Mouse (Mus musculus): ENCODE data around the gene Armh1. TPM values are rescaled to one million over a fixed set of nuclear protein-coding genes. Genes with fewer than 3 reads are reported as not detected.

The Armh1 gene
- polyA plus RNA-seq (2012; rRNA removed) = 0.08 TPM in 1 of 2 replicates, not detected in the other

DNA sequence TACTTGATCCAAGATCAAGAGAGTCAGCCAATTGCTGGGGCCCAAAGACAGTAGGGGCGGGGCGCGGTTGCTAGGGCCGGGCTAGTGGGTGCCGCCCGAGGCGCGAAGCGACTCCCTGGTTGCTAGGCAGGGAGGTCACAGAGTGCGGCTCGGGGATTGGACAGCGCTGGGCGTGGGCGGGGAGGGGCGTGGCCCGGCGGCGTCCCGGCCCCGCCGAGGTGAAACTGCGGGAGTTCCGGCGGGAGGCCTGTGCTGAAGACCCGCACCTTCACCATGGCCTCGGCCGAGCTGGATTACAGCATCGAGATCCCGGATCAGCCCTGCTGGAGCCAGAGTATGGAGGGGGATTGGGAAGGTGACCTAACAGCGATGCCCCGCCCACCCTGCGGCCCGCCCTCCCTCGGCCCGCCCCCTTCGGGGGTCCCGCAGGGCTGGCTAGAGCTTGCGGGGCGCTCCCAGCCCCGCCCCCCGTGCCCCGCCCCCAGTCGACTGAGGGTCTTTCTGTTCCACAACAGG, at the start of gene Armh1, which contains the start of gene Tmem53:
Gene Armh1, minus strand, starts transcription at position 325 of the 516 bp plus-strand sequence.
Gene Tmem53, plus strand, starts transcription at position 151 of the 516 bp plus-strand sequence.

DNA sequence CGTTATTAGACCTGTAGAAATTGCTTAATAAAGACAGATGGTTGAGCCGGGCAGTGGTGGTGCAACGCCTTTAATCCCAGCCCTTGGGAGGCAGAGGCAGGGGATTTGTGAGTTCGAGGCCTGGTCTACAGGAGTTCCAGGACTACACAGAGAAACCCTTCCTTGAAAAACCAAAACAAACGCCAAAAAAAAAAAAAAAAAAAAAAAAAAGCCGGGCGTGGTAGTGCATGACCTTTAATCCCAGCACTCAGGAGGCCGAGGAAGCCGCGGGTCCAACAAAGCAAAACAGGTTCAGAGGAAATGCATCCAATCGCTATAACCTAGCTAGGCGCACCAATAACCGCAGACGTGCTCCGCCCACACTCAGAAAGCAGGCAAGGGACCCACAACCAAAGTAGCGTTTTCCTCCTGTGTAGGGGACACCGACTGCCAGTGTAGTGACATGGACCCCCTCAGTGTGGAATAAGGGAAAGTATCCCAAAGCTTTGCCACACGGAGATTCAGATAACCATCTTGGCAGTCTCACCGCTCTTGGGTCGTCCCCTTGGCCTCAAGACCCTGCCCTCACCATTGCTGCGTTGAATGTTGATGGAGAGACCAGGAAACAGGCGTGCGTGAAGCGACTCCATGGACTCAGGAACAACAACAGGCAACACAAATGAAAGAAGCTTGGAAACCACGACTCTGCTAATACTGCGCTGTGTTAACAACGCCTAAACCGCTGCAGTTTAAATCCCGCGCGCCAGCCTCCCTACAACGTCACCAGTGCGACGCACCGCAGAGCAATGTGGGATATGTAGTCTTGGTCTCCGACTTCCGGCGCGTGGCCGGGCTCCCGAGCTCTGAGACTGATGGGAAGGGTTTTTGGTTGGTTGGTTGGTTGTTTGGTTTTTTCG, 69.8 kb downstream of the Armh1 start, which contains the start of gene Kif2c:
Gene Kif2c, minus strand, starts transcription at position 777 of the 896 bp plus-strand sequence.

Other genes starting within 250 kb of the Armh1 start
- gene Eif2b3, start 232.7 kb downstream of the Armh1 start, polyA plus RNA-seq (2012; rRNA removed) = 0.55 and 0.96 TPM in 2 replicates
- 1.8 and 2.0 TPM in 2 replicates for gene Ptch2, start 156.1 kb downstream of the Armh1 start, polyA plus RNA-seq (2012; rRNA removed)
- 5.2 and 7.6 TPM in 2 replicates for gene Btbd19, start 126.4 kb downstream of the Armh1 start, polyA plus RNA-seq (2012; rRNA removed)
- gene Tctex1d4, start 125.3 kb downstream of the Armh1 start, polyA plus RNA-seq (2012; rRNA removed) = 0.25 and 0.49 TPM in 2 replicates
- 19.8 and 37.6 TPM in 2 replicates for gene Plk3, start 118.2 kb downstream of the Armh1 start, polyA plus RNA-seq (2012; rRNA removed)
- gene Rps8, start 95.9 kb downstream of the Armh1 start, polyA plus RNA-seq (2012; rRNA removed) = 114 and 124 TPM in 2 replicates
- gene Kif2c, start 69.5 kb downstream of the Armh1 start, polyA plus RNA-seq (2012; rRNA removed) = 0.37 and 0.91 TPM in 2 replicates
- 8.2 and 11.3 TPM in 2 replicates for gene Tmem53, start 174 bp downstream of the Armh1 start, polyA plus RNA-seq (2012; rRNA removed)
- 36.3 and 36.7 TPM in 2 replicates for gene Rnf220, start 244.9 kb upstream of the Armh1 start, polyA plus RNA-seq (2012; rRNA removed)

Data from stomach, adult 2 months (tissue).